Mouse (Mus musculus): ENCODE measurements at regions not wholly inside any gene's neighbourhood (a gene's known extent, or its start where the extent isn't known, plus 50 kb on each side); places are given as distances from the start of the nearest gene placed in this dataset.

GRCm38 (mm10) chr12:95054887-95055286 lies 637.1 kb upstream of the Flrt2 start:
- peak; percentile 88 for ATAC-seq (ENCODE audit: low TSS enrichment)

GRCm38 (mm10) chr12:95056926-95057325 lies 635.1 kb upstream of the Flrt2 start:
- ATAC-seq (ENCODE audit: low TSS enrichment): peak; percentile 77

DNA sequence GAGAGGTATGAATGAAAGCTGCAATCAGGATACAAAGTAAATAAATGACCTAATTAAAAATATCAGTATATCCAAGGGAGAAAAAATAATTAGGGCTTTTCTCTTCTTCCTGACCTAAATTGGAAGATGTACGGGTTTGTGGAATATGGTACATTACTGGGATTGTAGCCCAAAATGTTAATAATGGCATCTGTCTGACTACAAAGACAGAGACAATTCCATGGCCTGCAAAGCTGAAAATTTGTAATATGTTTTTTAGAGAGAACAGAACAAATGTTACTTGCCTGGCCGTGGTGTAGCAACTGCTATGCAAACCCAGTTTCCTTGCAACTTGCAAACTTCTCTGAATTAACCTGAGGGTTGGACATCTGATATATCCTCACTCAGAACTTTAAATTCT lies 632.6 kb upstream of the Flrt2 start:
- ATAC-seq (ENCODE audit: low TSS enrichment): no peak

DNA sequence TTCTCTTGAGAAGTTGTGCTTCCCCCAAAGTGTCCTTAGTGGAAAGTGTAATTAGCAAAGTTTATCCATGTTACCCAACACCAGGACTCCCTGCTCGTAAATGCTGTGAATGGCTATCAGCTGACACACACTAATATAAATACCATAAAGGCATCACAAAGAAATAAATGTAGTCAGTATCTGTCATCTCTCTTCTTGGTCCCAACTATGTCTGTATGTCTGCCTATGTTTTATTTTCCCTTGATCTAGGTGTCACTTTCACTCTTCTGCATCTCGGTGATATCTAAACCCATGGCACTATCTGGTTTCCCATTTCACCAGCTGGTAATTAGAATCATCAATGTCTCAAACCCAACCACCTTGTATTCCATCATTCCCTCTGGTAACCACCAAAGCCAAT lies 619.7 kb upstream of the Flrt2 start:
- ATAC-seq (ENCODE audit: low TSS enrichment): no peak

DNA sequence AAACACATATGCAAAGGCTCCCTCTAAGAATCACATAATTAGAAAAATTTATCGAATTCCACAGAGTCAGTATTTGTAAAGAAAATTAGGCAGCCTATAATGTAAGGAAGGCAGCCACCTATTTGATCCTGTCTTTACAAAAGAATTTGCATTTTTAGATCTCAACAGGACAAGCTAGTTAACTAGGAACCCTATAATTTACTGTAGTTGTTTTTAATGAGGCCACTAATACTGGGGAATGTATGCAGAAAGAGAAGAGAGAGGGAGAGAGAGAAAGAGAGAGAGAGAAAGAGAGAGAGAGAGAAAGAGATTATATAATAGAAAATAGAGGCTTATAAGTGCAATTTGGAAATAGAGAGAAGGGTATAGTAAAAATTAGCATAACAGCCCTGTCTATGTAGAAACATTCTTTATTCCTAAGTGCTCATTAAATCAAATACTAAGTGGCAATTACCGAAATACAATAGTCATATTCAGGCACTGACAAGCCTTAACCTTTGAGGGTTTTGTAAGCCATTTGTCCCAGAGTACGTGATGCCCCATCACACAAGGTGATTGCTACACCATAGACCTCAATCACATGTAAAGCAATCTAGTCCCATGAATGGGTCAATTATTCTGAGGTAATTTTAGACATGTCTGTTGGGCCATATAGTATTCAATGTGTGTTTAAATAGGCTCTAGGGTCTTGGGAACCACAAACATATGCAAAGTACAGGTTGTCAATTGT lies 572.6 kb upstream of the Flrt2 start:
- ATAC-seq (ENCODE audit: low TSS enrichment): no peak

DNA sequence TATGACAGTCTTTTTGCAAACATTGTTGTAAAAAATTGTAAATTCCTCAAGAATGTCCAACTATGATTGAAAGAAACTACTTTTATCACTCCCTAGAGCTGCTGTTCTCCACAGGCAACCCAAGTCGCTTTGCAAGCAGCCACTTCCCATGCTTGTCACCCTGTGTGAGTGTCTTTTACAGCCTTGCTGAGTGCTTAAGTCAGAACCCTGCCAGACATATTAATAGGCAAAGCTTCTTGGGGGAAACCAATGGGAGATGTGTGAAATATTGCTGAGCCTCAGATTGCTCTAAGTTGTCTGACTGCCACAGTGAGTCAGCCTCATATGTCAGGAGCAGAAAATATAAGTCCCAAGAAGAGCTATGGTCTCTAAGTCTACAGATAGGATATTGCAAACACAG lies 559.2 kb upstream of the Flrt2 start:
- ATAC-seq (ENCODE audit: low TSS enrichment): no peak

- no peak for ATAC-seq (ENCODE audit: low TSS enrichment)
These were observed 558.5 kb upstream of the Flrt2 start for GRCm38 (mm10) chr12:95133482-95133881.

DNA sequence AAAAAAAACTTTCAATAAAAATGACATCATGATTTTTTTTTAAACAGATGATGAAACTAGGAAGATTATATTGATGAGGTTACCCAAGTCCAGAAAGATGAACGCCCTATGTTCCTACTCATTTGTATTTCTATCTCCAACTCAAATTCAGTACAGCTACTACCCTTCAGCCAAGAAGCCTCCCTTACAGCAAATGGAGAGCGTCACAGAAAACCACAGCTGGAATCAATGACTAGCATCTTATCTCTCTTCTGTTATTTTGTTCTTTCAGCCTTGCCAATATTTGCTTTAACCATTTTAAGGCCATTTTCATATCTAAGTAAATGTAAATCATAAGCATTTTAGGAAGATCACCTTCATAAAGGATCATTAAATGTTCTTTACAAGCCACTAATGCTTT lies 553.9 kb upstream of the Flrt2 start:
- no peak for ATAC-seq (ENCODE audit: low TSS enrichment)

- ATAC-seq (ENCODE audit: low TSS enrichment): peak; percentile 83
These were observed 521.0 kb upstream of the Flrt2 start for GRCm38 (mm10) chr12:95171051-95171450.

DNA sequence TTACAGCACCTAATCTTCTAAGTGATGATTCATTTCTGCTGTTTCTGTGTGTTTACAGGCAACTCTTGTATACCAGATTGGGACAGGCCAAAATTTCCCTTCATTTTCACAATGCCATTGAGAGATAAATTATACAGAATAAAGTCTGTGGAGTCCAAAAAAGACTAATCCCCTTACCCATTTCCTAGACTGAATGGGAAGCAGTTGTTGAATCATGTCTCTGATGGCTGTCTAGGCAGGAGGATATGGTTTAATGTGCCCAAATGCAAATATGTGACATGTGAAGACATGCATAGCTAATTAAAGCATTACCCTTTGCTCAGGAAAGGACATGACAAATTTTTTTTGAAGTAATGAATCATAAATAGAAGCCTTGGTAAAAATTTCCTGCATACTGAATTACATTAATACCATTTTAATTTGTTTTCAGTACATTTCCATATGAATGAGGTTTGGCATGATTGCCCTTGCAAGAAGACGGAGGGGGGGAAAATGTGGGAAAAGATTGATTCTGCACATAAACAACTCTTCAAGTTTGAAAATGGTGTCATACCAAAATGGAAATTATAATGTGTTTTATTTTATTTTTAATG lies 518.1 kb upstream of the Flrt2 start:
- ATAC-seq (ENCODE audit: low TSS enrichment): no peak

DNA sequence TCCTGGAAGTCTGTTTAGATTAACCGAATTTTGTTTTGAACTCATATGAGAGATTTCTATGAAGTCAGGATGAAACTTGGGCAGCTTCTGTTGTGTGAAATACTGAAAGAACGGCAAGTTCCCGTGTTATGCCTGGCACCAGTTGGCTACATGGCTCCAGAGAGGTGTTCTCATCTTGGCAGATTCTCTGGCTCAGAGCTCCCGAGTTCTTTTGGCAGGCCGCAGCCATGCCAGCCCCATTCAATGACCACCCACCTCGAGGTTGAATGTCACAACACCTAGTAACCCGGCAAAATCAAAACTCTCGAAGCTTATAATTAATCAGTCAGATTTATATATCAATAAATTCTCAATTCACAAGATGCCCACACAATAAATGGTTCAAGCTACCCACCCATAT lies 489.5 kb upstream of the Flrt2 start:
- no peak for ATAC-seq (ENCODE audit: low TSS enrichment)

- no peak for ATAC-seq (ENCODE audit: low TSS enrichment)
These were observed 486.9 kb upstream of the Flrt2 start for GRCm38 (mm10) chr12:95205081-95205480.

- peak; percentile 87 for ATAC-seq (ENCODE audit: low TSS enrichment)
These were observed 452.8 kb upstream of the Flrt2 start for GRCm38 (mm10) chr12:95239158-95239779.

DNA sequence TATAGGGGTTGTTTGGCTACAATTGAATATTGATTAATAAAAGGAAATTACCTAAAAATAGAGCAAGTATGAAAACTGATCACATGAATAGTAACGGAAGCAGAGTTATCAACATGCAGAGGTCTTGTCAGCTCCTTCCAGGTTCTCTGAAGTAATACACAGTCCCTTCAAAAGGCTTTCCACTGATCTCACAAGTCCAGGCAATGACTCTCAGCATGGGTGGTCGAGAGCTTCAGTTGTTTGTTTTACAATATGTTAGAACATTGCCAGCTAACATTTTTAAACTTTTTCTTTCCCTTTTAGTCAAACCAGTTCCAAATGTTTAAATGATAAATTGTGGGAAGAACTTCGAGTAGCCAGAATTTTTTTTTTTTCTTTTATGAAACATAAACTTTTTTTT lies 424.8 kb upstream of the Flrt2 start:
- ATAC-seq (ENCODE audit: low TSS enrichment): no peak

DNA sequence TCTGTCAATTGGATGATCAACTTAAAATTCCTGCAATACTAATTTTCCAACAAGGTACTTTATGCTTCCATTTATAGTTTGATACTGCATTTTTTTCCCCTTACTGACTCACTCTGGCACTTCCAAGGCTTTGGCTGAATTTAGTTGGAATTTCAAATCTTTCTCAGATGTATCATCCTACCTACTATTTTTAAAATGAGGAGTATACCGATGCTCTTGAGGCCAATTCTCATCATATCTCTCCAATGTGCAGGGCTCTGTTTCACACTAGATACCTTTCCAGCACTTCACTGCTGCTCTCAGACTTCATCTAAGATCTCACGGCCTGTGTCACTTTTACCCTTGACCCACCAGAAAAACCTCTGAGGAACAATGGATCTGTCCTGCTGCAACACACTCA lies 386.6 kb upstream of the Flrt2 start:
- peak; percentile 92 for ATAC-seq (ENCODE audit: low TSS enrichment)

- ATAC-seq (ENCODE audit: low TSS enrichment): peak; percentile 93
These were observed 376.8 kb upstream of the Flrt2 start for GRCm38 (mm10) chr12:95315151-95315750.

DNA sequence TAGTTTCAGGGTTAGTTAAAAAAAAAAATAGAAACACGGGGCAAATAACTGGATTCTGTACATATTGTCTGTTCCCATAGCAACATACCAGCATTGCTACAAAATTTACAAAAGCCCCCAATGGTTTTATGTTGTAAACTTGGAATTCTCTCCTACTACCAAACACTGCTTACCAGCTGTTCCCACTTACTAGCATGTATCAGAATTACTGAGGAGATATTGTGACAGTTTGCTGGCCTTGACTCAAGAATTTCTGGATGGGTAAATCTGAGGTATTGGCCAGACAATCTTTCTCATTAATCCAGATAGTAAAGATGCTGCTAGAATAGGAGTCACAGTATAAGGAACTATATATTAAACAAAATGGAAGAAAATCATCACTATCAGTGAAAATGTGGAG lies 375.2 kb upstream of the Flrt2 start:
- no peak for ATAC-seq (ENCODE audit: low TSS enrichment)

DNA sequence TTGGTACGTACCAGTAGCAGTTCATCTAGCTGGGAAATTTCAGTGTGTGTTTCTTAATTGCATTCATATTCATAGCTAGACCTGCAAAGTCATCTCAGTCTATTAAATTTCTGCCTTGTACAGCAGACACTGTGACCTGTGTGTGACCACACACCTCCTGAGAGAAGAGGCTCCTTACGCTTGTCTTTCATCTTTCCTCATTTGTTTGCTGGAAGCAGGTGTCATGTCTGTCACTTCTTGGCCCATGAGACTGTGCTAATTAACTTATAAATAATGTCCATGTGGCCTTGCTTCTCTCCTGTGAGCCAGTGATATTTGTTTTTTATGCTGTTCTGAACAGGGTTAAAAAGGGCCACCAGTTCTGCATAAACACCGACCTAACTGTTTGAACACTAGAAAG lies 370.3 kb upstream of the Flrt2 start:
- no peak for ATAC-seq (ENCODE audit: low TSS enrichment)

DNA sequence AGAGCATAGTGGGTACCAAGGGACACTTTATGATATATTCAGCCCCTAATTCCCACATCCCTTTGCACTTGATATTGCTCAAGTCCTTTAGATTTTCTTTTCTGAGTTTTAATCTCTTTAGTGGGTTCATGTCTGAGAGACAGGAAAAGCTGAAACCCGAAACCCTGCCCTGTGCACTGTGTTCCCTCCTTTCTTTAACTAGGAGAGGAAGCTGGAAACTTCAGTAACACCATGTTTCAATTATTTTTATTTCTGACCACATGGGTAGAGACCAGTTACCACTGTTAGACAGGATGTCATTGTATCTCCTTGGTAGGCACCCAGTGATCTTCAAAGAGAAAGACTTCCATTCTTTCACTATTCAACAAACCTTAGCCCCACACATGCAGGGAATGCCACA lies 362.4 kb upstream of the Flrt2 start:
- no peak for ATAC-seq (ENCODE audit: low TSS enrichment)

GRCm38 (mm10) chr12:95347786-95348185 lies 344.2 kb upstream of the Flrt2 start:
- ATAC-seq (ENCODE audit: low TSS enrichment): no peak

DNA sequence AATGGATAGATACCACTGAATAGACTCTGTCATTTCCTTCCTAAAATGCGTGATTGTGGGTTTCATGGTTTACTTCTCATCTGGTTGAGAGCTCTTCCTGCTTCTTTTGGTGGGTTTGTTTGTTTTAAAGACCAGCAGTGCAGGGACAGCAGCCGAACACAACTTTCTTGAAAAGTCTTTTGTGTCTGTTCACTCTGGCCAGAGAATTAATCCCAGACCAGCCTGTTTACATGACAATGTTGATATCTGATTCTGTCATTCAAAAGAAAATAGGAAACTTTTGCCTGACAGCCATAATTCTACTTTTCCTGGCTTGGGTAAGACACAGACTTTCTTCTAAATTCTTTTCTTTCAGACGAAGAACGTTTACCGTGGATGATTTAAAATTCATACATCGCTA lies 336.9 kb upstream of the Flrt2 start:
- no peak for ATAC-seq (ENCODE audit: low TSS enrichment)

GRCm38 (mm10) chr12:95384248-95384964 lies 307.6 kb upstream of the Flrt2 start:
- ATAC-seq (ENCODE audit: low TSS enrichment): no peak

Data from frontal cortex, adult (tissue).